Mouse (Mus musculus): ENCODE measurements around the gene Ccl25.
A peak's percentile ranks its signal among the peaks of the same experiment; 100 is the strongest.
"Not testable (repeated sequence)": the region's sequence is repeated elsewhere in the genome, so short reads cannot be mapped to it uniquely, and the experiment has no call there.

The Ccl25 gene

GRCm38 (mm10) chr8:4340207-4340606 is 15.2 kb downstream of the Ccl25 start:
- DNase-seq (ENCODE audit: low spot score in 2 of 2) = no peak

GRCm38 (mm10) chr8:4347661-4348060 is 22.7 kb downstream of the Ccl25 start:
- DNase-seq (ENCODE audit: low spot score in 2 of 2) = no peak

- DNase-seq (ENCODE audit: low spot score in 2 of 2) = no peak
Measured at GRCm38 (mm10) chr8:4348275-4348674, 23.3 kb downstream of the Ccl25 start.

- no peak for DNase-seq (ENCODE audit: low spot score in 2 of 2)
Measured at GRCm38 (mm10) chr8:4349335-4349734, 24.3 kb downstream of the Ccl25 start.

GRCm38 (mm10) chr8:4350618-4351017 is 25.6 kb downstream of the Ccl25 start:
- DNase-seq (ENCODE audit: low spot score in 2 of 2) = no peak

GRCm38 (mm10) chr8:4352562-4352961 is 27.6 kb downstream of the Ccl25 start:
- DNase-seq (ENCODE audit: low spot score in 2 of 2) = not testable (repeated sequence)

GRCm38 (mm10) chr8:4353741-4354140 is 28.7 kb downstream of the Ccl25 start:
- no peak for DNase-seq (ENCODE audit: low spot score in 2 of 2)

- no peak for DNase-seq (ENCODE audit: low spot score in 2 of 2)
Measured at GRCm38 (mm10) chr8:4354516-4354915, 29.5 kb downstream of the Ccl25 start.

GRCm38 (mm10) chr8:4355455-4355854 is 30.4 kb downstream of the Ccl25 start:
- no peak for DNase-seq (ENCODE audit: low spot score in 2 of 2)

GRCm38 (mm10) chr8:4359362-4359761 is 34.4 kb downstream of the Ccl25 start:
- no peak for DNase-seq (ENCODE audit: low spot score in 2 of 2)

GRCm38 (mm10) chr8:4360922-4361321 is 35.9 kb downstream of the Ccl25 start:
- no peak for DNase-seq (ENCODE audit: low spot score in 2 of 2)

GRCm38 (mm10) chr8:4366189-4366588 is 41.2 kb downstream of the Ccl25 start:
- DNase-seq (ENCODE audit: low spot score in 2 of 2) = no peak

- DNase-seq (ENCODE audit: low spot score in 2 of 2) = peak in 1 of 2 experiments; percentile 14
Measured at GRCm38 (mm10) chr8:4367808-4368207, 42.8 kb downstream of the Ccl25 start.

- no peak for DNase-seq (ENCODE audit: low spot score in 2 of 2)
Measured at GRCm38 (mm10) chr8:4368470-4368869, 43.5 kb downstream of the Ccl25 start.

GRCm38 (mm10) chr8:4370078-4370477 is 45.1 kb downstream of the Ccl25 start:
- no peak for DNase-seq (ENCODE audit: low spot score in 2 of 2)

GRCm38 (mm10) chr8:4372657-4373056 is 47.6 kb downstream of the Ccl25 start:
- DNase-seq (ENCODE audit: low spot score in 2 of 2) = no peak

GRCm38 (mm10) chr8:4401442-4401841 is 76.4 kb downstream of the Ccl25 start:
- no peak for DNase-seq (ENCODE audit: low spot score in 2 of 2)

GRCm38 (mm10) chr8:4403960-4404879 is 79.2 kb downstream of the Ccl25 start:
- DNase-seq (ENCODE audit: low spot score in 2 of 2) = no peak

GRCm38 (mm10) chr8:4404880-4405261 is 79.9 kb downstream of the Ccl25 start:
- no peak for DNase-seq (ENCODE audit: low spot score in 2 of 2)

GRCm38 (mm10) chr8:4408425-4408824 is 83.4 kb downstream of the Ccl25 start:
- DNase-seq (ENCODE audit: low spot score in 2 of 2) = not testable (repeated sequence)

Data from frontal cortex, postnatal 25 days (tissue).